In the genomic region with DNA sequence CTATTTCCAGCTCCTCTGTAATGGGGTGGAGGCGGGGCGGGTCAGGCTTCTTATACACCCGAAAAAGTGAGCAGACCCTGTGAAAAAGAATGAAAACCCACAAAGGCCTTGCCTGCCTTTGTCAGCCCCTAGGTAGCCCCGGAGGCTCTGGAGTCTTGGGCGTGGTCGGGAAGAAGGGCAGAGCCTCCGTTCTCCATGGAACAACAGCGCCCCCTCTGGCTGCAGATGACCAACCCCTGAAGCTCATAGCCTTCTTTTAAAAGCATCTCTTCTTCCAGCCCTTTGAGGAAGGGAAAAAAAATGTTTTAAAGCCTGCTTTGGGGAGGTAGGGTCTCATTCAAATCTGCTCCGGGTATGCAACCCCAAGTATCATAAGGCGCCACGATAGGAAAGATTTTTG, we compare ENCODE assay signal across 9 mouse cellular contexts. TPM values are rescaled to one million over a fixed set of nuclear protein-coding genes. Genes with fewer than 3 reads are reported as not detected.
DNase-seq lines count a peak whose midpoint lies in the region; ATAC-seq and TF ChIP-seq lines count a peak whose summit lies in the region.
"Had no signal": no experiment of that assay in that cellular context is flagged by ENCODE, and none has a peak within 500 bp of the region (broad histone marks: within the 10 kb centered on the region; RNA-seq: fewer than 3 reads in every experiment).

No protein-coding gene starts in this region.

- H3K27me3 ChIP-seq in hindbrain, embryonic 10.5 days (ENCODE audit: insufficient read depth, poor library complexity, severe bottlenecking) = no peaks in the 10 kb centered on the region; the same call in 1 of the 2 replicates
- H3K27me3 ChIP-seq in hindbrain, embryonic 13.5 days = 0 out of 2 replicates have a peak, but pooled peaks cover 4% of the 10 kb centered on the region
- H3K27me3 ChIP-seq in heart, postnatal 0 days (ENCODE audit: control insufficient read depth, insufficient read depth, low read length) = no peaks in the 10 kb centered on the region
- no peaks in the 10 kb centered on the region for H3K27me3 ChIP-seq in neural tube, embryonic 12.5 days (replicated peaks)

- H3K9me3 ChIP-seq in hindbrain, embryonic 10.5 days = no peaks in the 10 kb centered on the region
- H3K9me3 ChIP-seq in hindbrain, embryonic 13.5 days = no peaks in the 10 kb centered on the region
- no peaks in the 10 kb centered on the region for H3K9me3 ChIP-seq in heart, postnatal 0 days (replicated peaks; ENCODE audit: control insufficient read depth, low read length)
- H3K9me3 ChIP-seq in neural tube, embryonic 12.5 days = no peaks in the 10 kb centered on the region

- peaks cover 44% of the 10 kb centered on the region for H3K4me1 ChIP-seq in hindbrain, embryonic 10.5 days (replicated peaks)
- peaks cover 25% of the 10 kb centered on the region for H3K4me1 ChIP-seq in hindbrain, embryonic 13.5 days (replicated peaks)
- H3K4me1 ChIP-seq in embryonic fibroblast, embryonic 13.5 days (ENCODE audit: control insufficient read depth, insufficient read depth, low read length) = peaks cover 27% of the 10 kb centered on the region
- peaks cover 11% of the 10 kb centered on the region for H3K4me1 ChIP-seq in heart, postnatal 0 days (ENCODE audit: control insufficient read depth, insufficient read depth)
- H3K4me1 ChIP-seq in neural tube, embryonic 12.5 days = peaks cover 18% of the 10 kb centered on the region; the same call in 1 of the 2 replicates

- H3K9ac ChIP-seq in hindbrain, embryonic 13.5 days = no peak overlapping the region
- H3K9ac ChIP-seq in heart, postnatal 0 days (replicated peaks; ENCODE audit: low read depth, low read length) = no peak overlapping the region
- no peak overlapping the region for H3K9ac ChIP-seq in neural tube, embryonic 12.5 days

- peak; percentile 84 for DNase-seq in hindbrain, embryonic 10.5 days (ENCODE audit: low spot score)
- DNase-seq in adrenal gland, postnatal 25 days = peak; percentile 82
- peak; percentile 72 for DNase-seq in heart, postnatal 0 days (ENCODE audit: low spot score)
- DNase-seq in left cerebral cortex, postnatal 36 days (ENCODE audit: low spot score in 2 of 2) = peak; percentile 42 to 52
- peak; percentile 61 for DNase-seq in urinary bladder, adult 2 months (ENCODE audit: low spot score)

- no peak for TF ChIP-seq POLR2A in embryonic fibroblast, embryonic 13.5 days (IDR thresholded peaks at IDR 0.05; ENCODE audit: low read depth, low read length)

- TF ChIP-seq EP300 in heart, postnatal 0 days (IDR thresholded peaks at IDR 0.05; ENCODE audit: low read depth) = no peak

- H3K36me3 ChIP-seq in hindbrain, embryonic 10.5 days = no peaks in the 10 kb centered on the region
- no peaks in the 10 kb centered on the region for H3K36me3 ChIP-seq in hindbrain, embryonic 13.5 days
- no peaks in the 10 kb centered on the region for H3K36me3 ChIP-seq in heart, postnatal 0 days (replicated peaks; ENCODE audit: control insufficient read depth, insufficient read depth, low read length)
- no peaks in the 10 kb centered on the region for H3K36me3 ChIP-seq in neural tube, embryonic 12.5 days

- WGBS in hindbrain, embryonic 10.5 days = 14% methylated on average over 11 of the region's 11 CpGs
- WGBS in hindbrain, embryonic 13.5 days = 18% methylated on average over 11 of the region's 11 CpGs
- WGBS in heart, postnatal 0 days = 17% methylated on average over 11 of the region's 11 CpGs
- 16% methylated on average over 11 of the region's 11 CpGs for WGBS in neural tube, embryonic 12.5 days

- no peak for ATAC-seq in hindbrain, embryonic 13.5 days (ENCODE audit: low FRiP score)
- no peak for ATAC-seq in heart, postnatal 0 days (ENCODE audit: insufficient read depth, low read depth)
- no peak for ATAC-seq in neural tube, embryonic 12.5 days (ENCODE audit: low FRiP score, low read depth)

- intact Hi-C loops in left cerebral cortex, postnatal 36 days (cut with DNase I) = no loop called here

- peak overlapping the region; percentile 80 for H3K27ac ChIP-seq in hindbrain, embryonic 10.5 days
- no peak overlapping the region for H3K27ac ChIP-seq in hindbrain, embryonic 13.5 days
- no peak overlapping the region for H3K27ac ChIP-seq in embryonic fibroblast, embryonic 13.5 days (ENCODE audit: insufficient read depth, low read length)
- no peak overlapping the region for H3K27ac ChIP-seq in heart, postnatal 0 days (ENCODE audit: low read depth)
- no peak overlapping the region for H3K27ac ChIP-seq in neural tube, embryonic 12.5 days

- H3K4me2 ChIP-seq in hindbrain, embryonic 13.5 days = no peak overlapping the region
- H3K4me2 ChIP-seq in heart, postnatal 0 days (ENCODE audit: low read depth, low read length) = no peak overlapping the region
- H3K4me2 ChIP-seq in neural tube, embryonic 12.5 days (replicated peaks) = 0 out of 2 replicates have a peak overlapping the region, but pooled peaks have one; percentile 12

- H3K4me3 ChIP-seq in hindbrain, embryonic 10.5 days = peak overlapping the region; percentile 23
- H3K4me3 ChIP-seq in hindbrain, embryonic 13.5 days = no peak overlapping the region
- H3K4me3 ChIP-seq in embryonic fibroblast, embryonic 13.5 days (ENCODE audit: insufficient read depth, low read length) = no peak overlapping the region
- H3K4me3 ChIP-seq in heart, postnatal 0 days (ENCODE audit: low read depth, low read length) = no peak overlapping the region
- H3K4me3 ChIP-seq in neural tube, embryonic 12.5 days = no peak overlapping the region
- H3K4me3 ChIP-seq: myocyte had no signal

- peak; percentile 56; the same call in 1 of the 2 replicates for TF ChIP-seq CTCF in embryonic fibroblast, embryonic 13.5 days (IDR thresholded peaks at IDR 0.05; ENCODE audit: borderline replicate concordance, insufficient read depth, low read length)
- TF ChIP-seq CTCF in heart, postnatal 0 days (IDR thresholded peaks at IDR 0.05; ENCODE audit: low read depth) = peak; percentile 81

RNA-seq across cellular contexts. Expression of a gene that starts 2.4 kb away (rescaled TPM):
- polyA plus RNA-seq in hindbrain, embryonic 10.5 days (2016; fragmentation: Nextera tagmentation; extraction: Ambion mirVana) = 11.4 and 12.6 TPM in 2 replicates
- polyA plus RNA-seq in hindbrain, embryonic 13.5 days (2015; fragmentation: Nextera tagmentation; extraction: Ambion mirVana) = 24.1 and 28.8 TPM in 2 replicates
- 427 and 469 TPM in 2 replicates for total RNA-seq in adrenal gland, postnatal 25 days (2021)
- 768 and 923 TPM in 2 replicates for polyA plus RNA-seq in embryonic fibroblast, embryonic 13.5 days (2011; ENCODE audit: insufficient read length, low read depth, missing spikeins)
- 97.3 and 142 TPM in 2 replicates for total RNA-seq in heart, postnatal 0 days (2014; rRNA removed; ENCODE audit: low replicate concordance)
- 68.6 and 69.7 TPM in 2 replicates for polyA plus RNA-seq in heart, postnatal 0 days (2015; fragmentation: Nextera tagmentation; extraction: Ambion mirVana)
- 10 to 100 TPM; 31.3 to 57.3 TPM for total RNA-seq in left cerebral cortex, postnatal 36 days (2021)
- 26.4 and 27.9 TPM in 2 replicates for polyA plus RNA-seq in neural tube, embryonic 12.5 days (2016; fragmentation: Nextera tagmentation; extraction: Ambion mirVana)
- 412 and 521 TPM in 2 replicates for polyA plus RNA-seq in urinary bladder, adult 2 months (2012; rRNA removed)
